Mouse (Mus musculus) ES-Bruce4 (cell line): ENCODE measurements at regions not wholly inside any gene's neighbourhood (a gene's known extent, or its start where the extent isn't known, plus 50 kb on each side); places are given as distances from the start of the nearest gene placed in this dataset.

ENCODE experiments used
- H3K27ac ChIP-seq: 2 replicates; pipeline ENCODE4 v1.5.1; 2012; ENCODE audit warnings: low read length, inconsistent platforms; ENCODE audit not compliant: insufficient read depth
- H3K27me3 ChIP-seq: 2 replicates; pipeline ENCODE4 v1.6.1; 2012; ENCODE audit warnings: mild to moderate bottlenecking, low read length, inconsistent platforms; ENCODE audit not compliant: control insufficient read depth, poor library complexity, insufficient read depth, severe bottlenecking
- H3K36me3 ChIP-seq: 2 replicates; pipeline ENCODE4 v1.6.1; 2012; ENCODE audit warnings: inconsistent platforms, mild to moderate bottlenecking, low read length, moderate library complexity; ENCODE audit not compliant: control insufficient read depth, poor library complexity, insufficient read depth, severe bottlenecking
- H3K4me1 ChIP-seq: one replicate; pipeline ENCODE4 v1.8.1; 2011; ENCODE audit warnings: low read length; ENCODE audit not compliant: control insufficient read depth, insufficient read depth
- H3K4me3 ChIP-seq: 2 replicates; pipeline ENCODE4 v1.5.1; 2011; ENCODE audit warnings: low read depth, mild to moderate bottlenecking, low read length
- H3K9ac ChIP-seq: 2 replicates; pipeline ENCODE4 v1.6.1; 2012; ENCODE audit warnings: low read depth, mild to moderate bottlenecking, inconsistent platforms; ENCODE audit not compliant: poor library complexity, severe bottlenecking
- H3K9me3 ChIP-seq: replicated peaks from 2 replicates; pipeline ENCODE4 v1.6.1; 2012; ENCODE audit warnings: mild to moderate bottlenecking, low read length, inconsistent platforms; ENCODE audit not compliant: control insufficient read depth, poor library complexity, insufficient read depth, severe bottlenecking
- CTCF ChIP-seq: IDR thresholded peaks from one replicate; pipeline ENCODE4 v1.8.1; 2011; ENCODE audit warnings: low read depth, low read length
- EP300 ChIP-seq: IDR thresholded peaks from 2 replicates; pipeline ENCODE4 v1.6.1; 2011; ENCODE audit warnings: low read depth, low read length; ENCODE audit not compliant: insufficient read depth
- POLR2A ChIP-seq: IDR thresholded peaks from one replicate; pipeline ENCODE4 v1.8.1; 2011; ENCODE audit warnings: low read length; ENCODE audit not compliant: insufficient read depth

DNA sequence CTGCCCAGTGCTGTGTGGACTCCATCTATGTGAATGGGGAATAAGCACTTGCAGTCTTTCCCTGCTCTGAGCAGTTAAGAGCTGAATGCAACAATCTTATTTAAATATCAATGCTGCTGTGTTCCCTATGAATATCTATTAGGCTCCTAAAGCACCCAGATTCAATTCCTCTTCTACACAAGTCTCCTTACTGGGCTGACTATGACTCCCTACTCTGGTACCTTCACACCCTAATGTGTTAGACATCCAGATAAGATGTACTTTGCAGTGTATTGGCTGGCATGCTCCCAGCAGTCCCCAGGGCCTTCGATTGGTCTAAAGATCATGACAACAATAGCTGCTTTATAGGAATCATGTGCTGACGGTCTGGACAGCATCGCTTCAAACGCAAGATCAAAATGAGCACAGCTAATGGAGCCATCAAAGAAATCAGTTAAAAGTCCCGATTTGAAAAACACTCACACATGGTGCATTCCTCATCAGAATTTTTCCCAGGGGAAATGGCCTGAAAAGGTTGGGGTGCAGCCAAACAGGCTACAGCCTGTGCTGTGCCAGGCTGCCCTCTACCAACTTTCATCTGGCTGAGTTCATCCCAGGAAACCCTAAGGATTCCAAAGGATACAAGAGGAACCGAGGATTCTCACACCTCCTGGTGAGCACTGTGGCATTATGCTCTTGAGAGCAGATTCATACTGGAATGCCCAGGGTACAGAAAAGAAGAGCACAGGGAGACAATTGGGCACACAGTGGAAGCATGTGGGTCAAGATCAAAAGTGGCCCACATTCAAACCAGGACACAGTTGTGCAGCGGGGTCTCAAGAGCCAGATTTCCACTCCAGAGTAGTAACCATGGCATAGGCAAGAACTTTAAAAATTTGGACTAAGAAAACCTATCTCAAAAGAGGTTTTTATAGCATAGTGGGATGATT lies 240.7 kb upstream of the Pitrm1 start:
- H3K27me3 ChIP-seq: no peaks in the 10 kb centered on the region
- no peaks in the 10 kb centered on the region for H3K9me3 ChIP-seq
- H3K4me1 ChIP-seq: no peaks in the 10 kb centered on the region
- no peak overlapping the region for H3K4me3 ChIP-seq
- TF ChIP-seq CTCF (no peak), EP300 (no peak), POLR2A (no peak)
- no peak overlapping the region for H3K9ac ChIP-seq
- no peak overlapping the region for H3K27ac ChIP-seq
- no peaks in the 10 kb centered on the region for H3K36me3 ChIP-seq

DNA sequence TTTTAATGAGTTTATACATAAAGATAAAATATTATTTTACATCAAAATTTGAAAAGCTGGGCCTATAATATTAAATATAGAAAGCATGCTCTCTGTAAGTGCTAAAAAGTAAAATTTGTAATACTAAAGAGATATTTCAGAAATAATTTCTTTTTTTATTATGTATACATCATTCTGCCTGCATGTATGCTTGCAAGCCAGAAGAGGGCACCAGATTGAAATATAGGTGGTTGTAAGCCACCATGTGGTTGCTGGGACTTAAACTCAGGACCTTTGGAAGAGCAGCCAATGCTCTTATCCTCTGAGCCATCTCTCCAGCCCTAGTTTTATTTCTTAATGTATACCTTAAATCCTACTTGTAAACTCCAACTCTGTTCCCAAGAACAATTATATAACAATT lies 231.7 kb upstream of the Pitrm1 start:
- no peak overlapping the region for H3K4me3 ChIP-seq
- H3K4me1 ChIP-seq: no peaks in the 10 kb centered on the region
- H3K36me3 ChIP-seq: no peaks in the 10 kb centered on the region
- H3K27ac ChIP-seq: no peak overlapping the region
- TF ChIP-seq CTCF: no peak
- no peak for TF ChIP-seq POLR2A
- no peak for TF ChIP-seq EP300
- no peak overlapping the region for H3K9ac ChIP-seq
- H3K9me3 ChIP-seq: no peaks in the 10 kb centered on the region
- no peaks in the 10 kb centered on the region for H3K27me3 ChIP-seq

DNA sequence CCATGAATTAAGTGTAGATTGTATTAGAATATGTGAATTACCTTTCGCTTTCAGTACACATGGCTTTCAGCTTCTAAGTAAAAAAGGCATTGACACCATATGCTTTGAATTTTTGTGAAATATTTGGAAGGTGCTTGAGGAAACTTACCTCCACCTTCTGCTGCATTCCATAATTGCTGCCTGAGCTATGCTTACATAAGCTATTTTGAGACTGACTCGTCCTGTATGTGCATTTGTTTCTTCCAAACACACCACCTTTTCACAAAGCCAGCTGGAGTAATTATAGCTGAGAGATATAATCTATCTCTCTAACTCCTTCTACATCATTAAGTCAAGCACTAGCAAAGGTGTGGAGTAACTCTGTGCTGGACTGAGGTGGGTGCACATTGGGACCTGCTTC lies 224.0 kb upstream of the Pitrm1 start:
- no peak overlapping the region for H3K4me3 ChIP-seq
- TF ChIP-seq POLR2A (no peak), CTCF (no peak), EP300 (no peak)
- no peak overlapping the region for H3K9ac ChIP-seq
- no peaks in the 10 kb centered on the region for H3K36me3 ChIP-seq
- no peaks in the 10 kb centered on the region for H3K4me1 ChIP-seq
- no peak overlapping the region for H3K27ac ChIP-seq
- no peaks in the 10 kb centered on the region for H3K9me3 ChIP-seq
- no peaks in the 10 kb centered on the region for H3K27me3 ChIP-seq

DNA sequence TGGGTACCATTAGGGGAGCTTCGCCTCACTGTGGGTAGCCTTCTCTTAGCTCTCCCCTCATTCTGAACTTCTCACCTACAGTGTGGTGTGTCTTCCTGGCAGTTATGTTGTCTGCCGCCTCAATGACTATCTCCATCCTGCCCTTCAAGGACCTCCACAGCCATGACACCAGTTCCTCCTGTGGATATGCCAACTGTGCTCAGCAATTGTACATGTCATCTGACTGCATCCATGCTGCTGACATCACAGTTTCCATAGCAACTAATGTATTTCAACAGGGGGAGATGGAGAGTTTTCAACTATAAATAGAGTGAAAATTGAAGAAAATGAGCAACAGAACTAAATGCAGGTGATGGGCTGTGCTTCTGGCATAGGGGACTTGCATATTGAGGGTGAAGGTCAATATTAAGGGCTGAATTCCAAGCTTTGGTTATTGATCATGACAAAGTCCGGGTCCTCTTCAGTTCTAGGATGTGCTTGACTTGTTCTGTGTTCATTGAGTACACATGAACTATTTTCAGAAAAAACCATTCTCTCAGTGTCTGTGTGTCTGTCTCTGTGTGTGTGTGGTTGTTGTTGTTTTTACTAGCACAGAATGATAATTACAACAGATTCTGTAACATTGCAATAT lies 217.5 kb upstream of the Pitrm1 start:
- TF ChIP-seq POLR2A (no peak), CTCF (no peak), EP300 (no peak)
- no peaks in the 10 kb centered on the region for H3K4me1 ChIP-seq
- H3K9ac ChIP-seq: no peak overlapping the region
- H3K4me3 ChIP-seq: no peak overlapping the region
- no peaks in the 10 kb centered on the region for H3K36me3 ChIP-seq
- H3K9me3 ChIP-seq: no peaks in the 10 kb centered on the region
- no peaks in the 10 kb centered on the region for H3K27me3 ChIP-seq
- H3K27ac ChIP-seq: no peak overlapping the region

DNA sequence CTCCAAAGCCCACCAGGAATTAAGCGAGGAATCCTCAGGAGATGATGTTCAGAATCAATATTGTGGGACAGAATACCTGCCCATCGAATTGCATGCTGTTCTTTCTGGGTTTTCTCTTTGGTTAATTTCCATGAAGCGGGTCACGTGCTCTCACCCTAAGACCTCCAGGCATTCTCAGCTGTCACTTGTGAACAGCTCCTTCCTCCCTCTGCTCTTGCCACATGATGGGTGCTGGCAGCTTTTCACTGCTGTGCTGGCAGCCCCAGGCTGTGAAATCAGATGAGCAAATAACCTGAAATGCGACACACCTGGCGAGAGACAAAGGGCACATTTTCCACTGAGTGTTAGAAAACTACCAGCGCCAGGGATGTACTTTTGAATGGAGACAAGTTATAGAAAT lies 207.8 kb upstream of the Pitrm1 start:
- Histone ChIP-seq H3K9me3 (no peaks in the 10 kb centered on the region), H3K4me1 (no peaks in the 10 kb centered on the region), H3K9ac (no peak overlapping the region), H3K27me3 (no peaks in the 10 kb centered on the region), H3K36me3 (no peaks in the 10 kb centered on the region), H3K27ac (no peak overlapping the region), H3K4me3 (no peak overlapping the region)
- TF ChIP-seq CTCF: no peak
- no peak for TF ChIP-seq EP300
- no peak for TF ChIP-seq POLR2A
